Mouse (Mus musculus) hindbrain, embryonic 13.5 days (tissue): ENCODE measurements around the gene Fam124b. TPM values are rescaled to one million over a fixed set of nuclear protein-coding genes. Genes with fewer than 3 reads are reported as not detected.
A peak's percentile ranks its signal among the peaks of the same experiment; 100 is the strongest.

Experiments
- ATAC-seq: fragments of 200-750 bp; cut with Nextera tagmentation; 2 replicates; pipeline ENCODE4 v1.8.0; 2017; ENCODE audit warnings: moderate TSS enrichment; ENCODE audit not compliant: low FRiP score
- H3K27ac ChIP-seq: fragments of 300-500 bp; sonication (generic); 2 replicates; pipeline ENCODE4 v1.5.1; 2015; ENCODE audit warnings: inconsistent platforms, mild to moderate bottlenecking, moderate library complexity
- H3K27me3 ChIP-seq: fragments of 300-500 bp; sonication (generic); 2 replicates; pipeline ENCODE4 v1.6.1; 2015; ENCODE audit warnings: mild to moderate bottlenecking, inconsistent platforms
- H3K36me3 ChIP-seq: fragments of 300-500 bp; sonication (generic); 2 replicates; pipeline ENCODE4 v1.6.1; 2015; ENCODE audit warnings: mild to moderate bottlenecking, inconsistent platforms
- H3K4me1 ChIP-seq: fragments of 300-500 bp; sonication (generic); replicated peaks from 2 replicates; pipeline ENCODE4 v1.6.1; 2015; ENCODE audit warnings: inconsistent platforms
- H3K4me2 ChIP-seq: fragments of 300-500 bp; sonication (generic); 2 replicates; pipeline ENCODE4 v1.6.1; 2015; ENCODE audit warnings: inconsistent platforms, mild to moderate bottlenecking, moderate library complexity
- H3K4me3 ChIP-seq: fragments of 300-500 bp; sonication (generic); 2 replicates; pipeline ENCODE4 v1.5.1; 2015; ENCODE audit warnings: mild to moderate bottlenecking, inconsistent platforms
- H3K9ac ChIP-seq: fragments of 300-500 bp; sonication (generic); 2 replicates; pipeline ENCODE4 v1.6.1; 2015; ENCODE audit warnings: mild to moderate bottlenecking, inconsistent platforms
- H3K9me3 ChIP-seq: fragments of 300-500 bp; sonication (generic); 2 replicates; pipeline ENCODE4 v1.6.1; 2016; ENCODE audit warnings: inconsistent platforms
- WGBS: fragments of 180-500 bp; shearing (Covaris S2); methylation state at CpG from one replicate; pipeline ENCODE4 v1.1.7; 2015; 5-methylcytosine and 5-hydroxymethylcytosine counted together
- polyA plus RNA-seq: library from polyadenylated mRNA; unstranded; fragments of >200 nt; fragmentation: Nextera tagmentation; extraction: Ambion mirVana; gene quantifications from 2 replicates; pipeline ENCODE4 v1.2.1, GENCODE M21; 2015

Fam124b gene
- polyA plus RNA-seq, 1 experiment from 2014 or later, result 0.64 TPM

DNA sequence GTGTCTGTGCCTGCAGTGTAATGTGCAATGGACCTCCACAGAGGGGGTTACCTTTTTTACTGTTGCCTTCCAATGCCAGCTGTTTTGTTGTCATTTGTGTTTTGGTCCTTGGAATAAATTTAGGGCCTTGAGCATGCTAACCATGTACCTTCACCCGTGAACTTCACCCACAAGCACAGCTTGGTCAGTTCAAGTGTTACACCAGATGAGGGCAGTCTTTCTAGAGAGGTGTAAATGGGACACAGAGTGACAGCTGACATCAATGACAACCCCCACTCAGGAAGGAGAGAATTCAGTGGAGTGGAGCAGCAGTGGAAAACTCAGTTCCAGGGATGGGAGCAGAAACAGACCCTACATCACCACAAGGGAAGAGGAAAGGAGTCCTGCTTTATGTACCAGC, 12.3 kb upstream of the Fam124b start:
- Histone ChIP-seq H3K4me2 (no peak overlapping the region), H3K27me3 (no peaks in the 10 kb centered on the region), H3K36me3 (no peaks in the 10 kb centered on the region), H3K9ac (no peak overlapping the region), H3K4me3 (no peak overlapping the region), H3K4me1 (no peaks in the 10 kb centered on the region), H3K9me3 (no peaks in the 10 kb centered on the region), H3K27ac (no peak overlapping the region)
- whole genome bisulfite sequencing, result 66% methylated on average over 1 of the region's 1 CpGs
- no peak for ATAC-seq

DNA sequence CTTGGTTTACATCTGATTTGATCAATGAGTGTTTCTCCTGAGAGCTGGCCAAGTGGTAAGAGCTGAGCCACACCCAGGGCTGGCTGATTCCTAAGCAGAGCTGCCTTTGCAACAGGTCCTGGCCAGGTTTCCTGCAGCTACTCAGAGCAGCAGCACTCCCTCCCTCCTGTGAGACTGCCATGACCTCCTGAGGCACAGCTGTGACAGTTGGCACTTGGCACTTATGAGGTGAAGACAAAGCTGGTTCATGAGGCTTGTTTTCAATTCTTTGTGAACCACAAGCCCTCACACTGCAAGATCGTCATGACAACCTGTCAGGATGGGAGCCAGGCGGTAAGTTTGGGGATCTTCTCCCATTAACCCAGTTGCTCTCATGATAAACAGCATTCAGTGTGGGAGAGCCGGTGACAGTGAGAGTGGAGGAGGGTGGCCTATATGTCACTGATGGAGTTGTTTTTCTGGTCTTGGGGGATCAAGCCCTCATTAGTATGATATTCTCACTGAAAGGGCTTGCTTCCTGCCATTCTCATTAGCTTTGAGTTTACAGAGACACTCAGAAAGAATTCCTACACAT, 6.7 kb upstream of the Fam124b start:
- Histone ChIP-seq H3K4me1 (peaks cover 10% of the 10 kb centered on the region), H3K27me3 (no peaks in the 10 kb centered on the region), H3K36me3 (no peaks in the 10 kb centered on the region), H3K9me3 (no peaks in the 10 kb centered on the region), H3K4me2 (no peak overlapping the region), H3K27ac (no peak overlapping the region), H3K9ac (no peak overlapping the region), H3K4me3 (no peak overlapping the region)
- WGBS, result 32% methylated on average over 3 of the region's 3 CpGs
- no peak for ATAC-seq

DNA sequence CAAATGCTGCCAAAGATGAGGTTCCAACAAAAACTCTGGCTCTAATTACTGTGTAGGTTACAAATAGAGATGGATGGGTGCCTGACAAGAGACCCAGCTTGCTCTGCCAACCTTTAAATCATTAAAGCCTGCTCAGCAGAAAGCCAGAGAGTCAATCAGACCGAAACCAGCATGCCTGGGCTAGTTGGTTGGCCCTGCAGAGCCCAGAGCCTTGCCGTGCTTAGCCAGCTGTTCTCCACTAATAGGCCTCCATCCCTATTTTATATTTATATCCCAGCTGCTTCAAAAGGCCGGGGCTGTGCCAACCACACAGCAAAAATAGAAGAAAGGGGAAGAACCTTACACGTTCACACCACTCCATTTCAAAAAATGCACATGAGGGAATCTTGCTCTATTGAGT, 2.9 kb upstream of the Fam124b start:
- ATAC-seq, result peak; percentile 47; the same call in 1 of the 2 replicates
- Histone ChIP-seq H3K27ac (no peak overlapping the region), H3K4me1 (peaks cover 14% of the 10 kb centered on the region), H3K9ac (no peak overlapping the region), H3K4me2 (no peak overlapping the region), H3K36me3 (no peaks in the 10 kb centered on the region), H3K4me3 (no peak overlapping the region), H3K9me3 (no peaks in the 10 kb centered on the region), H3K27me3 (no peaks in the 10 kb centered on the region)
- 57% methylated on average over 4 of the region's 4 CpGs for WGBS

DNA sequence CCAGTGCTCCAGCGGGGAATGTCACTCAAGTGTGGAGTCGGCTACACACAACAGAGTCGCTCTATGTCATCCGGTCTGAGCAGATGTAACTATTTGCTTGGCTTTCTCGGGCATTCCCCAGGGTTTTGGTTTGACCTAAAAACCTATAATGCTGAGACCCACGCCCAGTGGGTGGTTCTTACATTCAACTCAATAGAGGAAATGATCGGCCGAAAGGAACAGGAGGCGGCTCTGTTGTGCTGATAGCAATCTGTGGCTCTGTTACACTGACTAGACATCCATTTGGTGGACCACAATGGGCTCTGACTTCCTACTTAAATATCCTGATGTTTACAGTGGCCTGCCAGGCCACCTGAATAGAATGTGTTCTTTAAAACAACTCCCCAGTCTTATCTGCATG, 4.4 kb downstream of the Fam124b start:
- 74% methylated on average over 9 of the region's 9 CpGs for WGBS
- ATAC-seq, result no peak

DNA sequence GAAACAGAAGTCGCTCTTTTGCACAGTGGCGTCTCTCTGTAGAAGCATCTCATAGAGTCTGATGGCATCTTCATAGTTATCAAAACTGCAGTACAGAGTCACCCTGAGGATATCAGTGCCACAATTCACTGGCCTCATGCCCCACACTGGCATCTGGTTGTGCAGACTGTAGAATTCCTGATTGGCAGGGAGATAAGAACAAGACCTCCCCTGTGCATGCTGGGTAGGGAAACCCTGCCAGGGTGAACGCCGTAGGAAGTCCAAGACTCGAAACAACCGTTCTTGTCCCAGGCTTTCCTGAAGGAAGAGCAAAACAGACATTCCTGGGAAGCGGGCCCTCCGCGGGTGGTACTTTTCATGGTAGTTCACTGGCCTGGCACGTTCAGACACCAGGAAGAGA, 5.1 kb downstream of the Fam124b start:
- no peaks in the 10 kb centered on the region for H3K9me3 ChIP-seq
- H3K4me1 ChIP-seq, result 0 out of 2 replicates have a peak, but pooled peaks cover 2% of the 10 kb centered on the region
- no peaks in the 10 kb centered on the region for H3K36me3 ChIP-seq
- H3K4me2 ChIP-seq, result 0 out of 2 replicates have a peak overlapping the region, but pooled peaks have one; percentile 10
- H3K27ac ChIP-seq, result no peak overlapping the region
- H3K27me3 ChIP-seq, result no peaks in the 10 kb centered on the region
- no peak overlapping the region for H3K9ac ChIP-seq
- no peak for ATAC-seq
- no peak overlapping the region for H3K4me3 ChIP-seq
- 90% methylated on average over 10 of the region's 10 CpGs for WGBS

More for the DNA sequence above, 4.4 kb downstream of the Fam124b start:
- H3K4me2 ChIP-seq, result no peak overlapping the region
- no peaks in the 10 kb centered on the region for H3K9me3 ChIP-seq
- no peaks in the 10 kb centered on the region for H3K27me3 ChIP-seq
- H3K4me3 ChIP-seq, result no peak overlapping the region
- 0 out of 2 replicates have a peak, but pooled peaks cover 4% of the 10 kb centered on the region for H3K4me1 ChIP-seq
- H3K36me3 ChIP-seq, result no peaks in the 10 kb centered on the region
- no peak overlapping the region for H3K9ac ChIP-seq
- no peak overlapping the region for H3K27ac ChIP-seq

DNA sequence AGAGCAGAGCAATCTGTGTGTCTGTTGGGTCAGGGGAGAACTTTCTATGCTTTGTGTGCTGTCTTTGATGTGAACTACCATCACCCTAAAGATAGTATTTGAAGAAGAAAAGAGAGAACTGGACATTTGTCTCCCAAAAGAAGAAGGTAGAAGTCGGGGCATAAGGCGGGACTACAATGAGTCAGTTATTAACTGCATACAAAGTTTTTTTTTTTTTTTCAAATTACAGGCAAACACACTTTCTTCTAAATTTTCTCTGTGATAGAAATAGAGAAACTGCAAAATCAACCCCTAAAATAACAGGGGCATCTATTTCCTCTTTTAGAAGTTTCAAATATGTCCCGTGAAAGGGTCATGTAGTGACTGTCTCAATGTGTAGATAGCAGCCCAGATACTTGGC, 16.0 kb downstream of the Fam124b start:
- no peaks in the 10 kb centered on the region for H3K36me3 ChIP-seq
- H3K4me2 ChIP-seq, result no peak overlapping the region
- H3K4me1 ChIP-seq, result no peaks in the 10 kb centered on the region
- H3K27me3 ChIP-seq, result no peaks in the 10 kb centered on the region
- no peak overlapping the region for H3K27ac ChIP-seq
- H3K4me3 ChIP-seq, result no peak overlapping the region
- no peak for ATAC-seq
- no peak overlapping the region for H3K9ac ChIP-seq
- H3K9me3 ChIP-seq, result no peaks in the 10 kb centered on the region
- 92% methylated on average over 3 of the region's 3 CpGs for WGBS

DNA sequence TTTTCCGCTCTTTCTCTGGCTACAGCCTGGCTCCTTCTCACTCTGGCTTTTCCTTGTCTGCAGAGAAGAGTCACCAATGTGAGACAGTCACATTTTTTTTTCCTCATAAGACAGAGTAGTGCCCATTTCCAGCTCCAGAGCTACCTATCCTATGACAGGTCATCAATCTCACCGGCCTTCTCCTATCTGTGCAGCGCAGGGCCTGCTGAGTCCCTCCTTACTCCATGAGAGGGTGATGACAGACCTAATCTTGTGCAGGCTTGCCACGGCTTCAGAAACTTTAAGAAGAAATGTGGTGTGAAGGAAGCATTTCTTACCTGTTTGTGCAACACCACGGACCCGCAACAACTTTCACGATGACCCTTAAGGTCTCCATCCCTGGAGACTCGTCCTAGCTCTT, 25.4 kb downstream of the Fam124b start:
- no peak overlapping the region for H3K9ac ChIP-seq
- WGBS, result 93% methylated on average over 8 of the region's 8 CpGs
- H3K4me2 ChIP-seq, result no peak overlapping the region
- H3K9me3 ChIP-seq, result no peaks in the 10 kb centered on the region
- no peak overlapping the region for H3K4me3 ChIP-seq
- H3K36me3 ChIP-seq, result no peaks in the 10 kb centered on the region
- no peaks in the 10 kb centered on the region for H3K27me3 ChIP-seq
- no peak for ATAC-seq
- H3K4me1 ChIP-seq, result no peaks in the 10 kb centered on the region
- no peak overlapping the region for H3K27ac ChIP-seq

DNA sequence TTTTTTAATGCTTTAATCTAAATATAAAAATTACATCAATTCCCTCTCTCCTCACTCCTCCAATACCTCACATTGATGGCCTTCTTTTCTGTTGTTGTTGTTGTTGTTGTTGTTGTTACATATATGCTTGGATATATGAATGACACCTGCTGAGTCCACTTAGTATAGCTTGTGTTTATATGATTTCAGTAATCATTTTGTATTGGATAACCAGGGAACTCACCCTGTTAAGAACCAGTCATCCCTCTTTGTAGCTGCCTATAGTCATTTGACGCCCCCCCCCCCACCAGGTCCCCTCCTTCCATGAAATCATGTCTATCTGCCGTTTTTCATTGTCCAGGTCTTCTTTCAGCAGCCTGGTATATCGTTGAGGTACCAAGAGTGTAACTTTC, 36.9 kb downstream of the Fam124b start:
- Histone ChIP-seq H3K4me3 (no peak overlapping the region), H3K27me3 (no peaks in the 10 kb centered on the region), H3K9ac (no peak overlapping the region), H3K9me3 (no peaks in the 10 kb centered on the region), H3K4me2 (no peak overlapping the region), H3K4me1 (no peaks in the 10 kb centered on the region), H3K27ac (no peak overlapping the region), H3K36me3 (no peaks in the 10 kb centered on the region)
- WGBS, result 52% methylated on average over 3 of the region's 3 CpGs
- no peak; the same call in 1 of the 2 replicates for ATAC-seq

DNA sequence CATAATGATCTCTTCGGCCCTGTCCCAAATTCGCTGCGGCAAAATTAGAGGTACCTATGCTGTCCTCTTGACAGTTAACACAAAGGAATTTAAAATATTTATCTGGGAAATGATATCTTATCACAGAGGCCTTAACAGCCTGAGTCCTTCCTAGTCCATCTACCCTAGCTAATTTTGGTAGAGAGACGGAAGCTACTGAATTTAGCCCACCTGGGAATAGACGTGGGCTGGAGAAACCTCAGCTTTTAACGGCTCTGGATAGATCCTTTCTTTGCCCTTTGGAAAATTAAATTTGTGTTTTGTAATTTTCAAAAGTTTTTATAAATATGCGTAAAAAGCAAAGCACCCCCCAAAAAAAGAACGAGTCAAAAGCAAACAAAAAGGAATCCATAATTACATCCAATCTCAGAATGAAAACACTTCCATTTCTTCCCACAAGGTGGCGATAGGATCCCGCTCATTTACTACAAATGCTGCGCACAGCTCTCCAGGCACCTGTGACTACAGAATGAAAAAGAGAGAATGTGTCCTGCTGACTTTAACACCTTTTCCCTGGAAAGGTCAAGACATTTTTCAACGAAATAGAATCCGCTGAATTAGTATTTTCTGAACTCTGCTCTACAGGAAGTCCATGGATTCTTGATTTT, 37.4 kb downstream of the Fam124b start:
- no peaks in the 10 kb centered on the region for H3K4me1 ChIP-seq
- no peak overlapping the region for H3K27ac ChIP-seq
- no peak overlapping the region for H3K4me3 ChIP-seq
- no peaks in the 10 kb centered on the region for H3K27me3 ChIP-seq
- H3K36me3 ChIP-seq, result no peaks in the 10 kb centered on the region
- WGBS, result 39% methylated on average over 13 of the region's 13 CpGs
- H3K4me2 ChIP-seq, result no peak overlapping the region
- no peak overlapping the region for H3K9ac ChIP-seq
- ATAC-seq, result peak; percentile 75
- H3K9me3 ChIP-seq, result no peaks in the 10 kb centered on the region

DNA sequence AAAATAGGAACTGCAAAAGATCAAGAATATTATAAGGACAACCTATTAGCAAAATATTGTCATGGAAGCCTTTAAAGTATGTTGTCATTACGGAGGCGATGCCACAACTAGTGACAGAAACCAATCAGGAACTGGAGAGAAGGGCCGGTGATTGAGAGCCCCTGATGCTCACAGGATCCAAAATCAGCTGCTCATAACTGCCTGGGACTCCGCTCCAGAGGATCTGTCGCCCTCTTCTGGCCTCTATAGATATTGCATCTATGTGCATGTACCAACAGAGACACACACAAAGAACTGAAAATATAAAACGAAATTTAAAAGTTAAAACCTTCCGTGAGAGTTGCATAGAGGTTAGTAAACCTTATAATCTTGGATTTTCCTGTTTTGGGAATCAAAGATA, 38.1 kb downstream of the Fam124b start:
- no peaks in the 10 kb centered on the region for H3K27me3 ChIP-seq
- H3K4me1 ChIP-seq, result no peaks in the 10 kb centered on the region
- no peak overlapping the region for H3K27ac ChIP-seq
- H3K9me3 ChIP-seq, result no peaks in the 10 kb centered on the region
- WGBS, result 64% methylated on average over 7 of the region's 7 CpGs
- H3K4me3 ChIP-seq, result no peak overlapping the region
- no peak for ATAC-seq
- H3K9ac ChIP-seq, result no peak overlapping the region
- no peak overlapping the region for H3K4me2 ChIP-seq
- no peaks in the 10 kb centered on the region for H3K36me3 ChIP-seq

DNA sequence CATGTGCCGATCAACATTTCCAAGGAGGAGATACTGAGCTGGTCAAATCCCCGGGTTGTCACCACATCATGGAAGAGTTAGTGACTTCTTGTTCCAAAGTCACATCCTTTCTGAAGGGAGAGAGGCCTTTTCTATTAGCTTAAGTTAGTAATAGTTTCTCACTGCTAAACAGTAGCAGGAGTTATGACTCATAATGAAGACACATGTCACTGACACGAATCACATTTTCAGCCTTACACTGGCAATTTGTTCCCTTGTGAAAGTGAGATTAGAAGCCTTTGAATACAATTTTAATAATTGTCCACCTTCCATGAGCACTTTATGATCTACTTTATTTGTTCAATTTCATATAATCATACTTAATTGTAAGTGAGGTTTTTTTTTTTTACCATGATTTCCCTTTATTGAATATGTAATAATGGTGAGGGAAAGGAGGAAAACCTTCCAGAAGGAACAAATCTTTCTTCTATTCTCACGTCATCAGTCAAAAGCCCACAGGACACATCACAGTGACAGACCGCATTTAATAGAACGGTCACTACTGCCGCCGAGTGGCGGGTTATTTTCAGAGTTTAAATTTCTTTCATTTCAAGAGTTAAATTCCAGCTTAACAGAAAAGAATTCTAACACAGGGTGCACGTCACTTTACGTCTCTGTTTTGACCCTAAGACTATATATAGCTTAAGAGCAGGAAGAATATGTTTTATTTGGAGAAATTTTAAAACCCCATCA, 40.5 kb downstream of the Fam124b start:
- WGBS, result 69% methylated on average over 11 of the region's 11 CpGs
- no peaks in the 10 kb centered on the region for H3K36me3 ChIP-seq
- ATAC-seq, result no peak
- H3K4me1 ChIP-seq, result no peaks in the 10 kb centered on the region
- no peaks in the 10 kb centered on the region for H3K9me3 ChIP-seq
- H3K4me3 ChIP-seq, result no peak overlapping the region
- no peak overlapping the region for H3K27ac ChIP-seq
- no peak overlapping the region for H3K4me2 ChIP-seq
- H3K27me3 ChIP-seq, result no peaks in the 10 kb centered on the region
- H3K9ac ChIP-seq, result no peak overlapping the region

DNA sequence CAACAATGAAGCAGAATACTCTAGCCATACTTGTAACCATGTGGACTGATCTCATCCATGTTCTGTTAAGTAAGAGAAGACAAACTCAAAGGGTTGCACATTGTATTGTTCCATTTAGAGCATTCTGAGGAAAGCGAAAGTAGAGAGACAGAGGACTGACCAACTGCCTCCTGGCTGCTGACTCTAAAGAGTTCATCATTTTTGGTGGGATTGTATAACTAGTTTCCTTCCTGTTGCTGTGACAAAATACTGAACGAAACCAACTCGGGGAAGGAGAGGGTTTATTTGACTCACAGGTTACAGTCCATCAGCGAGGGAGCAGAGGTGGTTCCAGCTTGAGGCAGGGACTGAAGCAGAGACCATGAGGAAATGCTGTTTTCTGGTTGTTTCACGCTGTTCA, 50.6 kb downstream of the Fam124b start:
- H3K27ac ChIP-seq, result no peak overlapping the region
- H3K36me3 ChIP-seq, result no peaks in the 10 kb centered on the region
- ATAC-seq, result no peak
- no peak overlapping the region for H3K4me2 ChIP-seq
- WGBS, result 92% methylated on average over 5 of the region's 5 CpGs
- no peak overlapping the region for H3K9ac ChIP-seq
- no peak overlapping the region for H3K4me3 ChIP-seq
- H3K9me3 ChIP-seq, result no peaks in the 10 kb centered on the region
- H3K4me1 ChIP-seq, result no peaks in the 10 kb centered on the region
- H3K27me3 ChIP-seq, result no peaks in the 10 kb centered on the region

DNA sequence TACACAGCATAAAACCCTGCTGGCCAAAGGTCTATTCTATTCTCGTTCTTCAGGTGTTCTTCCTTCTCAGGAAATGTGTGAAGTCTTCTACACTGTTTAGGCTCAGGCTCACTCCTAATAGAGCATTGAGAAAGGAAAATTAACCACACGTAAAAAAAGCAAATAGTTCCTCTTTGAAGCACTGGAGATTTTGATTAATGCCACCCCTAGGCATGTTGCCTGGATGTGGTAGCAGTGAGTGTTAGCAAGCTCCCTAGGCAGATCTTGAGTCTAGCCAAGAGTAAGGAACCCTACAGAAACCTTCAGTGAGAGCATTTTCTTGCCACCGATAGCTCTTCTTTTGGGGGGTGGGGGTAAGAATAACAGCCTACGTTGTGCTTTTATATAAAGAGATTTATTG, 51.7 kb downstream of the Fam124b start:
- Histone ChIP-seq H3K9me3 (no peaks in the 10 kb centered on the region), H3K27ac (no peak overlapping the region), H3K4me3 (no peak overlapping the region), H3K27me3 (no peaks in the 10 kb centered on the region), H3K4me1 (no peaks in the 10 kb centered on the region), H3K4me2 (no peak overlapping the region), H3K9ac (no peak overlapping the region), H3K36me3 (no peaks in the 10 kb centered on the region)
- no peak for ATAC-seq
- 81% methylated on average over 4 of the region's 4 CpGs for WGBS
